Mouse (Mus musculus) gastrocnemius, postnatal 14 days (tissue): ENCODE measurements around the gene Muc1. TPM values are rescaled to one million over a fixed set of nuclear protein-coding genes. Genes with fewer than 3 reads are reported as not detected.

Source experiments
- DNase-seq: peaks from one replicate; pipeline ENCODE4 v3.0.0; 2021; ENCODE audit warnings: mixed read lengths
- intact Hi-C: fragments of 180-260 bp; cut with DNase I; formaldehyde crosslinking; loops from one replicate; pipeline ENCODE4 v1.15.1; 2025; ENCODE audit warnings: low total_unique reads
- total RNA-seq, 2 experiments: library from RNA; stranded (reverse); gene quantifications; 2 replicates each; pipeline ENCODE4 v1.2.3; 2021

Muc1 gene
- total RNA-seq, 2 experiments from 2014 or later = 0.21 to 0.22 TPM

DNA sequence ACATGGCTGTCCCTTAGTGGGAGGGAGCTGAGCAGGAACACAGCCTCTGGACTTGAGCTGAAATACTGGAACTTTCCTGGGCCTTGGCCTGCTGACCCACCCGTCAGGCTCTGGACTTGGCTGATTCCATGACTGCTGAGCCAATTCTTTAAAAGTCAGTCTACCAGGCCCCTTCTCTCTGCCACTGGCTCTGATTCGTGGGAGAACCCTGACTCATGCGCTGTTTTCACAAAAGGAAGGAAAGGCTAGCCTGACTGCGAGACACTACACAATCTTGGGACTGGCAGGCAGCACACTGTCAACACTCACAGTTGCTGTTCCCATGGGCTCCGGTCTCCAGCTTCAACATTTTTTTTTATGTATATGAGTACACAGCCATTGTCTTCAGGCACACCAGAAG, 27.3 kb downstream of the Muc1 start:
- intact Hi-C loops = no loop called here
- no peak for DNase-seq

DNA sequence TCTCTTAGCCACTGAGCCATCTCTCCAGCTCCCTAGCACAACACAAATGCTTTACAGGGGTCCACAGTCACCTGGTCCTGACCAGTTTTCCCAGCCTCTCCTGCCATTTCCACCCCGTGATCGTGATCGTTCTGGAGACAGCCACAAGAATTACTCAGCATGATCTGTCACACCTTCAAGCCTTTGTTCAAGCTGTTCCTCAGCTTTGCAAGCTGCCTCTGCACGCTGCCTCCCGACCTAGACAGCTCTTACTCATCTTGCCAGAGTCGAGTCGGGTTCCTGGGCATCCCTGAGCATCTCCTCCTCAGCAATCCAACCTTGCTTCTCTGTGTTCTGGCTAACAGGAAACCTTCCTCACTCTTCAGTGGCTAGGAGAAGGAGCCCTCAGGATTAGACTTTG, 30.2 kb downstream of the Muc1 start, which contains the start of gene Dpm3:
TSS of gene Dpm3 (plus strand) at position 283 of the 400 bp plus-strand sequence.
- DNase-seq = no peak
- intact Hi-C loops = no loop called here

DNA sequence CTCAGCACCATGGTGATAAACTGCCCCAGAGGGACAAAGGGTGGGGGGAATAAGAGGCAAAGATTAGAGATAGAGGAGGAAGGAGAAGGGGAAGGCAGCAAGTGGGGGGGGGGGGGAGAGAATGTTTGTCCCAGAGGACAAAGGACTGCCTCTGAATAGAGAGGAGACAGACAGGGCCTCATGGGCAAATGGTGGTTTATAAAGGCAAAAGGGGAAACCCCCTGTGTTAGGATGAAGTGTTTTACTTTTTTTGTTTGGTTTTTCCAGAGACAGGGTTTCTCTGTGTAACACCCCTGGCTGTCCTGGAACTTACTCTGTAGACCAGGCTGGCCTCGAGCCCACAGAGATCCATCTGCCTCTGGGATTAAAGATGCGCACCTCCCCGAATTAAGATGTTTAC, 31.4 kb downstream of the Muc1 start:
- intact Hi-C loops = no loop called here

DNA sequence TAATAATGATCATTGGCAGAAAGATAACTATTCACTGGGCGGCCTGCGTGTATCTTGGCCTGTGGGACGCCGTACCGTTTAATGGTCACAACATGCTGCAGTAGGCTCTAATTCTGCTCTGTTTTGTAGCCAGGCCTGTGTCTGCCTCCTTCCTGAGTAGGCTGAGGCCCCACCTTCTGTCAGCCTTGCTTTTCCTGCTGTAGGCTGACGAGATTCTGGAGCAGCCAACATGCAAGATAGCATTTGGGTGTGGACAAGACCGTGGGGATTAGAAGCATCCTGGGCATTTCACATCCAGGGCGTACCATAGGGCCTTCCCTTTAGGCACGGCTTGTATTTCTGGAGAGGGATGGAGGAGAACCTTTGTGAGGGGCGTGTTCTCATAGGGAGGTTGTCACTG, 33.6 kb downstream of the Muc1 start:
- DNase-seq = no peak
- intact Hi-C loops = no loop called here

More for the DNA sequence above, 31.4 kb downstream of the Muc1 start:
- no peak for DNase-seq

DNA sequence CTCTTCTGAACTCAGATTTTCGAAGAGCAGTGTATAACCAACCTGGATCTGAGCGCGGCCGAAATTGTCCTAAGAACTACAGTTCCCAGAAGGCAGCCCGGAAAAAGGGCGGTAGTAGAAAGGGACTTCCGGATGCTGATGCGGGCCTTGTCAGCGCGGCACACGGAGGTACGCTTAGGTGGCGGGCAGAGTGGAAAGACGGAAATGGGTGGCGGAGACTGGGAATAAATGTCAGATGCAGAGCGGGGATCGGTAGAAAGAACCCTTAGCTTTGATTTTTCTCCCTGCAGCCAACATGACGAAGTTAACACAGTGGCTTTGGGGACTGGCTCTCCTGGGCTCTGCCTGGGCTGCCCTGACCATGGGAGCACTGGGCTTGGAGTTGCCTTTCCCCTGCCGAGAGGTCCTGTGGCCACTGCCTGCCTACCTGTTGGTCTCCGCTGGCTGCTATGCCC, 37.6 kb downstream of the Muc1 start:
- peak; percentile 72 for DNase-seq
- intact Hi-C loops = no loop called here

DNA sequence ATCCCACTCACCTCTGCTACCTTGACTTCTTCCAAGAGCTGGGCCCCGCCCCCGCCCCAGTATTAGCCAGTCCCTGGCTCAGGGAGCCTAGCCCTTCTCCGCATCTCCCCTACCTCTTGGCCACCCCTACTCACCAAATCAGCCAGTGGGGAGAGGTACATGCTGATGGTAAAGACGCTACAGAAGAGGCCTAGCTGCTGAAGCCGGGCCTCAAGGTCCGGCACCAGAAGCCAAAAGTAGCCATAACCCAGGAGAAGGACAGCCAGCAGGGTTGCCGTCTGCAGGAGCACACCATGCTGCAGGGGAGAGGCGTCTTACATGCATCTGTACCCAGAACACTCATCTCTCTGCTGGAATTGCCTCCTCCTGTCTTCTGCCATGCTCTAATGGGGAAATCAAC, 40.1 kb downstream of the Muc1 start:
- intact Hi-C loops = no loop called here
- no peak for DNase-seq

DNA sequence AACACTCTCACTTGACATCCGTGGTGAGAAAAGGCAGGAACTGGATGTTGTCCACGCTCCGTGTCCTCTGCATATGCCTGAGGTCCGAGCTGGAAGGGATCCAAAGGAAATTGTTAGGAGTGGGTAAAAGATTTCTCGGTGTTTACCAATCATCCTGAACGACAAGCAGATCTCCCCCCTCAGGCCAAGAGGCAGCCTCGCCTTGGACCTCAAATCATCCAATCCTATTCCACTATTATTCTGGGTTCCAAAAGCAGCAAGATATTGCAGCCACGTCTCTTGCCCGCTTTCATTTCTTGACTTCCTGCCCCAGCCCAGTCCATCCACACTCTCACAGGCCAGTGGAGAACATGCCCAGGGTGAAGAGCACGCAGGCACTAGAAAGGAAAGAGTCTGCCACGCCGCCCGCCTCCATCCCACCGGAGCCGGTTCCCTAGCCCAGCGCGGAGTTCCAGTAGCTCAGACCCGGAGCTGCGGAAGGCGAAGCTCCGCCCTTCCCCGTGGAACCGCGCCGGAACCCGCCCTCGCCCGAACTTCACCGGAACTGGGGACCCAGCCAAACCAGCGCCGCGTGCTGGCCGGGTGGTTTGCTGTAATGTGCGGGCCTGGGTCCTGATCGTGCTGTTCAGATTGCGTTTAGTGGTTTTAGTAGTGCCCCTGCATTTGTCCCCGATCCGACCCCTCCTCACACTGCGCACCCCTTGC, 41.3 kb downstream of the Muc1 start, which contains the start of gene Slc50a1:
TSS of gene Slc50a1 (minus strand) at position 520 of the 705 bp plus-strand sequence.
- intact Hi-C loops = no loop called here

DNA sequence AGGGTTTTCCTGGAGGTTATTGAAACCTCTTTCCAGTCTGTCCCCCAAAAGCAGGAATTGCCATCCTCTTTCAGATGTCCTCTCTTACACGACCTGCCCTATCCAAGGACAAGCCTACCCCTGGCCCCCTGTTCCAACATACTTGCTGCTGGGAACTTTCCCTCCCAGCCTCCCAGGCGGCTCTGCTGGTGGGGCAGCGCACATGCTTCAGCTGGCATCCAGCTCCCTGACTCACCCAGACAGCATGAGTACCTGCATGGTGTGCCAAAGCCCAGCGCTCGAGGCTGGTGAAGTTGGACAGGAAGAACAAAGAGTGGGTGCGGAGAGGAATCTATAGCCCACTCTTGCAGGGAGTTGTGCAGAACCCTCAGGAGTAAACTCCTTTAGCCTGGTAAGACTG, 42.0 kb downstream of the Muc1 start:
- intact Hi-C loops = no loop called here
- DNase-seq = peak; percentile 57

More for the DNA sequence above, 41.3 kb downstream of the Muc1 start, which contains the start of gene Slc50a1:
- peak; percentile 93 for DNase-seq

DNA sequence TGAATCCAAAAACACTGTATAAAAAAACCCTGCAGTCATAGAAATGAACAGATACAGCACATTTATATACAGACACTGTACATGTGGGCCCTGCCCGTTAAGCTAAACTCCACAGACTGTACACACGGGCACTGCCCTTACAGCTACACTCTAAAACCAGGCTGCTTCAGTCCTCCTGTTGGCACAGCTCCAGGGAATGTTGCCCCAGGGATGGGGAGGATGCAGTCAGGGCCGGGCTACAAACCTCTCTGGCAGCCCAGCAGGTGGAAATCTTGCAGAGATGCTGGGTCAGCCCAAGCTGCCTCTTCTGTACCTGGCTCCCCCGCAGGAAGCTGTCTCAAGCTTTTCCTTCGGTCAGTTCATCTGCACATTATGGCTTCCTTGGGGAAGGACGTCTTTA, 42.9 kb downstream of the Muc1 start:
- DNase-seq = no peak
- intact Hi-C loops = no loop called here

DNA sequence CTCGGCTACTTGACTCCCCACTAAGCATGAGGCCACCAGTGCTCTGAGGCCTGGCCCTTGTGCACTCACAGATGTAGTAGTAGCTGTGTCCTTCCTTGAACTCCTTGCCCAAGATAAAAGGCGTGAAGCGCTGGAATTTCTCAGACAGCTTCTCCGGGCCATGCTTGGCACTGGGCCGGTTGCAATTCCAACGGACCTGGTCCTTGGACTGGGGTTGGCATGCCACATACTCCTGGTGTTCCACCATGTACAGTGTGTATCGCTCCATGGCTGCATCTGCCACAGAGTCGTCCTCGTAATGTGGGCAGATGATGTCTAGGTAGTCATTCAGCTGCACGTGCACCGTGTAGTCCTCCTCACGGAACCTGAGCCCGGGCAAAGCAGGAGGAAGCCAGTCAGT, 47.2 kb downstream of the Muc1 start:
- intact Hi-C loops = no loop called here
- DNase-seq = no peak

DNA sequence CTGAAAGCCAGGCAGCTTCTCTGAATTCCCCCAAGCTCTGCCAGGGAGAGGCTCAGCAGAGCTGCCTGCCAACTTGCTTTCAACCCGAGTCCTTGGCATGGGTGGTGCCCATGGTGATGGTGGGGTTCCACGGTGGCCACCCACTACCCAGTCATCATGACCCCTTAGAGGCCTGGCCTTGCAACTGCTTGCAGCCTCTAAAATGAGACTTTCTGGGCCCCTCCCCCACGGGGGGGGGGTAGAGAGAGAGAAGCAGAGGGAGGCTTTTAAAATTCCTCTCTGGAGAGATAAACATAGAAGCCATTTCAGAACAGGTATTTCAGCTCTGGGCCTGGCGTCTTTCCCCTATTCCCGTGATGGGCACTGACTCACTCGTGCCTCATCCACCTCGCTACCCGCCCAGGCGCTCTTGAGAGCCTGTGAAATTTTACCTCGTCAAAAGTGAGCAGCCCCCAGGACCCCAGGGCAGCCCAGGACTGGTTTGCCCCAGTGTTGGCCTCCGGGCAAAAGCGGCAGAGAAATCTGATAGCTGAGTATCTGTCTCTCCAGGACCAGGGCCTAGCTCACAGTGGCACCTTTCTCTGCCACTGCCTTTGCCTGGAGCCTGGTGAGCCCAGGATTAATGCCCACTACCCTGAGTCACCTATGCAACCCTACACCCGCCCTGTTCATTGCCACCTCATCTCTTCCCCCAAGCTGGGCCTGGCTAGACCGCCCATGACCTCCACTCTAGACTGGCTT, 48.6 kb downstream of the Muc1 start:
- intact Hi-C loops = no loop called here
- peak; percentile 52 for DNase-seq

DNA sequence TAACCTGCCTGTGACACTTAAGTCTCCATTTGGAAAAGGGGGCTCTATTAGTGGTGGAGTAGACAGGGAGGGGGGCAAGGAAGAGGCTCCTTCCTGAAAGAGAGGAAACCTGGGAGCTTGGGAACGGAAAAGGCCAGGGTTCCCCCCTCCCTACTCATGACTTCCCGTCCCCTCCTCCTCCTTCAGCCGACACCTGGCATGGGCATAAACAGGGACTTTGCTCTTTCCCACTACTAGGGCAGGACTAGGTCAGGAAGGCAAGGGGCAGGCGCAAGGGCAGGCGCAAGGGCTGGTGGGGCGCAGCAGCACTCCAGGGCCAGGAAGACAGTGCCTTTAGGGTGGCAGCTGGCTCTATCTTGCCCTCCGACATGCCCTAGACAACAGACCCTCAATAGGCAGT, 49.2 kb downstream of the Muc1 start:
- peak; percentile 40 for DNase-seq
- intact Hi-C loops = no loop called here

DNA sequence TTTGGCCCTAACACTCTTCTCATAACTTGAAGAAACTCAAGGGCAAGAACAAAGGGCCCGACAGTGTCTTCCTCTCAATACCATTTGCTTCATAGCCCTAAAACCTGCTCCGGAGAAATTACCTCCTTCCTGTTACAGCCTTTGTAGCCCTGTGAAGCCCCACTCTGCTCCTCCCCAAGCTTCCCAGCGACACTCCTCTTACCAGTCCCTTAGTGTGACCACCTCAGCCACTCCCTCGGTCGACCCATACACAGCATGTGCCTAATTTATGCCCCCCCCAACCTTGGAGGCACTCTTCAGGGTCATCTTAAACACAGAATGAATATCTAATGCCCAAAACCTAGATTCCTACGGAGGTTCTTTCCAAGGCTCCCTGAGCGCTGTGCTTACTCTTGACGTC, 49.8 kb downstream of the Muc1 start:
- DNase-seq = no peak

DNA sequence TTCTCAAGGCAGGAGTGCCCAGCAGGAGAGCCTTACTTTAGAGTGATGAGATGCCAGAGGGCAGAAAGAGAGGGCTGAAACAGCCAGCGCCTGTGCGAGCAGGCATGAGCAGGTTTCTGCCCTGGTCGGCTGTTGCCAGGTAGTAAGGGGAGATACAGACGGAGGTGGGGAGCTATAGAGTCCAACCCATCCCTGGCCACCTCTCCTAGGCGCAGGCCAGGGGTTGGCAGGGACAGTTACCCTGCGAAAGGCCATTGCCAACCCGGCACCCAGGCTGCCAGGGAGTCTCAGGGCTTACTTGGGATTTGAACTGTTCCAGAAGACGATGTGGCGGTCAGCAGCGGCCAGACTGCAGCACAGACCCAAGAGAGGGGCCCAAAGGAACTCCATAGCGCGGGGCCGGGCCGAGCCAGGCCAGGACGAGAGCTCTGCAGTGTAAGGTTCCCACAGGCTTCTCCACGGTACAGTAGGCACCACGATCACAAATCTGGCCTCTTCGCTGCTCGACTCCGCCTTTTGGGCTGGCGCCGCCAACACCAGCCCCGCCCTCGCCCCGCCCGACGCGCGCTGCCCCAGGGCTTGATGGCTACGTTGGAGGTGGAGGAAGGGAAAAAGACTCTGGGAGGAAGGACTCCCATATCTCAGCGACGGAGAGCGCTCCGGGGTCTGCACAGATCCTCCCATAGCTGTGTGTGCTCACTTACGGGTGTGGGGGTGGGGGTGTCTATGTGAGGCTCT, 50.5 kb downstream of the Muc1 start:
- intact Hi-C loops = no loop called here
- DNase-seq = peak; percentile 85

More for the DNA sequence above, 49.8 kb downstream of the Muc1 start:
- intact Hi-C loops = no loop called here

DNA sequence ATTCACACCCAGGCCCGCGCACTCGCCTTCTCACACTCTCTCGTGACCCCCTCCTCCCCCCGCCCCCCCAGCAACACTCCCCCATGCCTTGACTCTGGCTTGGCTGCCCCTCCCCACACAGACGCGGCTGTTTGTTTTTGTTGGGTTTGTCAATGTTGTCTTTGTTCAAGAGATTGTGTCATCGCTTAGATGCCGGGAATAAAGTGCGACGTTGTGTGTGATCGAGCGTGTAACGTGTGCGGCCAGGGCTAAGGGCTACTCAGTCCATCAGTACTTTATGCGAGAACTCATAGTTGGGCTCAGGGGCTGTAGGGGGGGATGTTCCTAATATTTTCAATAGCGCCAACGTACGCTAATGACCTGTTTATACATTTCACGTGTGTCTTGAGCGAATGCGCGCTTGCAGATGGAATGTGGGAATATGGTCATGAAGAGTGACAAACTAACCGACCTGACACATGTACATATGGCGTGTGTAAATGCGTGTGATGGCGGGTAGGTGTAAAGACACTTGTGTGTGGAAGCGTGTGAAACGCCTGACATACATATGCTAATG, 51.3 kb downstream of the Muc1 start:
- DNase-seq = peak; percentile 19
- intact Hi-C loops = no loop called here

DNA sequence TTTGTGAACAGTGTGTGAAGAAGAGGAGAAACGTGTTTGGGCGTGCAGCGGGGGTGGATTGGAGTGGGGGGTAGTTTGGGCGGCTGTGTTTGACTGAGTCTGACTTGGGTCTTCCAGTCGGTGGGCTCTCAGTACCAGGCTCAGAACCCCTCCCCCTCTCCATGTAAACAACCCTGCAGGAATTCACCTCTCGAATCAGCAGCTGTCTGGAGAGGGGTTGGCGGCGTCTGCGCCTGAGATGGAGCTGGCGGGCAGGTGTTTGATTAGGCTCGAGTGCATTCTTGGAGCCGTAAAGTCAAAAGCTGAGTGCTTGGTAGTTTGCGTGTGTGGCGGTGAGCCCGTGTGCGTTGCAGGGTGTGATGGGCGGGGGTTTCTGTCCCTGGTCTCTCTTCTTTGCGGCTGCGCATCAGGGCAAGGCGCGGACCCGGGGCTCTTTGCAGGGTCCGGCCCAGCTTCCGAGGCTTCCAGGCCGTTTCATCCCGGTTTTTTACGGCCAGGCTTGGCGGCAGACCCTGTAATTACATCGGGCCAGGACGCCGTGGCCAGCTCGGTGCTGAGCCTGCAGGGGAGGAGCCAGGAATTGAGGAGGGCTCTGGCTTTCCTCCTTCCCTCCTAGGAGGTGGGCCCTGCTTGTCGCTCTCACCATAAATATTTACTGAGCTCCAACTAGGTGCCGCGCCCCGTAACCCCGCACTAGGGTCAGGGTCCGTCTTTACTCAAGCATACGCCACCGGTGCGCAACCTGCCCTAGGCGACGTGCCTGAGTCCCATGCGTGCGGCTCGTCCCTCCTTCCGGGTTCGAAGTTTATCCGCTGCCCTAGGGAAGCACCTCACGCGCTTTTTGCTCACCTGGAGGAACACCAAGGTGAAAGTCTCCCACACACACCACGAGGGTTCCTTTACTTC, 52.0 kb downstream of the Muc1 start, which contains the start of gene Efna1:
TSS of gene Efna1 (minus strand) at position 537 of the 906 bp plus-strand sequence.
- DNase-seq = peak; percentile 63
- intact Hi-C loops = no loop called here

DNA sequence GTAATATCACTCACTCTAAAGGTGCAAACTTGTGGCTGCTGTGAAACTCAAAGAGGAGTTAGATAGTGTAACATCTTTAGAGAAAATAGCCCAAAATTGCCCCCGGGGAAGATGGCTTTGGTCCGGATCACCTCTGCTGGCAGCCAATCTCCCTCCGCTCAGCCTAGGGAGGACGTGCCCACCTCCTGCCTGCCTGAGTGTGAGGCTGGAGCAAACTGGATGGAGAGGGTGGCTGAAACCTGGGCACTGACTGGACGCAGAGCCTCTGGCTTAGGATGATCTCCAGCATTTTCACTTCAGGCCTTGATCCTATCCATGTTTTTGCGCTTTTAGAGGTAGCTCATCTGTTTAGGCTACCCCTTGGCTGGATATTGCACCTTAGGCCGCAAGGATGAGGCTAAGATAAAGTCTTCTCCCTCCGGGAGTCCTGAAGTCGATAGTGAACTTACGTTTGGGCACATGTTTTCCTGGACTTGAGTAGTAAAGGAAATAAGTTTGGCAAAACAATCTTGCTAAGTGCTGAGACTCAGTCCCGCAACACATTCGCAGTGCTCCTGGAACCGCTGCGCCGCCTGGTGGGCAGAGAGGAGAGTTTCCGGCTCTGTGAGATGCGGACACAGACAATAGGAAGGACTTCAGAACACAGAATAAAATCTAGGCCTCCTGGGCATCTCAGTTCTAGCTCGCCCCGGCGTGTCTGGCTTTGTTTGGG, 52.9 kb downstream of the Muc1 start:
- intact Hi-C loops = no loop called here

DNA sequence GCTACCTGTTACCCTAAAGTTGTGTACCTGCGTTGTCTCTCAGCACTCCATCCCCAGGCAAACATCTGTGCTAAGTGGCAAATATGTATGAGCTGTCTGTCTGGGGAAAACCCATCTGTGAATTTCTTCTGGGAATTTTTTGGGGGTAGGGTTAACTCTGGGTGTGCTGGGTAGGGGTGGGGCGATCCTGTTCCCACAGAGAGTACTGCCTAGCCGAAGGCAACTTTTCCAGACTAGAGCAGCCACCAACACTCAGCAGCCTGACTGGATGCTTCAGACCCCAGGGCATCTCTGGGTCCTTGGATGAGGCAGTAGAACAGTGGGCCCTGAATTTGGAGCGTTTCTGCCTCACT, 53.4 kb downstream of the Muc1 start:
- intact Hi-C loops = no loop called here
- DNase-seq = no peak

More for the DNA sequence above, 52.9 kb downstream of the Muc1 start:
- peak; percentile 86 for DNase-seq
